Mouse (Mus musculus) small intestine, adult 2 months (tissue): ENCODE measurements around the gene Wdr48. TPM values are rescaled to one million over a fixed set of nuclear protein-coding genes. Genes with fewer than 3 reads are reported as not detected.

Experiments used
- H3K27ac ChIP-seq: fragments of 200-500 bp; 2 replicates; pipeline ENCODE4 v1.5.1; 2012; ENCODE audit warnings: low read depth, low read length, control low read depth, inconsistent platforms; ENCODE audit not compliant: insufficient read depth
- H3K27me3 ChIP-seq: fragments of 200-500 bp; 2 replicates; pipeline ENCODE4 v1.6.1; 2012; ENCODE audit warnings: mild to moderate bottlenecking, moderate library complexity, low read length, inconsistent platforms; ENCODE audit not compliant: control insufficient read depth, insufficient read depth
- H3K36me3 ChIP-seq: fragments of 200-500 bp; 2 replicates; pipeline ENCODE4 v1.6.1; 2012; ENCODE audit warnings: mild to moderate bottlenecking, low read length, control low read depth, inconsistent platforms; ENCODE audit not compliant: control insufficient read depth, insufficient read depth
- H3K4me1 ChIP-seq: fragments of 200-500 bp; 2 replicates; pipeline ENCODE4 v1.6.1; 2012; ENCODE audit warnings: low read length, inconsistent platforms, mixed read lengths; ENCODE audit not compliant: control insufficient read depth, insufficient read depth, insufficient read length
- H3K4me3 ChIP-seq: fragments of 200-500 bp; 2 replicates; pipeline ENCODE4 v1.5.1; 2012; ENCODE audit warnings: low read depth, mild to moderate bottlenecking, control low read depth, inconsistent platforms, low read length, moderate library complexity
- CTCF ChIP-seq: fragments of 200-500 bp; IDR thresholded peaks from 2 replicates; pipeline ENCODE4 v1.5.1; 2012; ENCODE audit warnings: low read depth, mild to moderate bottlenecking, control low read depth, inconsistent platforms, low read length, moderate library complexity, mixed read lengths; ENCODE audit not compliant: insufficient replicate concordance, insufficient read length; ENCODE audit errors: extremely low read depth
- POLR2A ChIP-seq: fragments of 200-500 bp; IDR thresholded peaks from 2 replicates; pipeline ENCODE4 v1.6.1; 2012; ENCODE audit warnings: low read depth, mild to moderate bottlenecking, control low read depth, inconsistent platforms, low read length, moderate library complexity
- WGBS: fragments of 180-500 bp; shearing (Covaris S2); methylation state at CpG from one replicate; pipeline ENCODE4 v1.1.7; 2018; 5-methylcytosine and 5-hydroxymethylcytosine counted together
- polyA plus RNA-seq: library from polyadenylated mRNA; depleted of rRNA; stranded (reverse); fragments of >200 nt; gene quantifications from 2 replicates; pipeline ENCODE4 v1.2.3, GENCODE M21; 2012

Gene Wdr48
- polyA plus RNA-seq, 1 experiment: 15.5 TPM

GRCm38 (mm10) chr9:119941407-119941806 lies 46.7 kb downstream of the Wdr48 start:
- 59% methylated on average over 5 of the region's 5 CpGs for WGBS
- H3K36me3 ChIP-seq: no peaks in the 10 kb centered on the region
- TF ChIP-seq POLR2A: no peak
- TF ChIP-seq CTCF: no peak
- no peak overlapping the region for H3K4me3 ChIP-seq
- H3K4me1 ChIP-seq: peaks cover 13% of the 10 kb centered on the region
- H3K27me3 ChIP-seq: no peaks in the 10 kb centered on the region
- no peak overlapping the region for H3K27ac ChIP-seq

GRCm38 (mm10) chr9:119941861-119942260 lies 47.2 kb downstream of the Wdr48 start:
- 84% methylated on average over 14 of the region's 14 CpGs for WGBS

DNA sequence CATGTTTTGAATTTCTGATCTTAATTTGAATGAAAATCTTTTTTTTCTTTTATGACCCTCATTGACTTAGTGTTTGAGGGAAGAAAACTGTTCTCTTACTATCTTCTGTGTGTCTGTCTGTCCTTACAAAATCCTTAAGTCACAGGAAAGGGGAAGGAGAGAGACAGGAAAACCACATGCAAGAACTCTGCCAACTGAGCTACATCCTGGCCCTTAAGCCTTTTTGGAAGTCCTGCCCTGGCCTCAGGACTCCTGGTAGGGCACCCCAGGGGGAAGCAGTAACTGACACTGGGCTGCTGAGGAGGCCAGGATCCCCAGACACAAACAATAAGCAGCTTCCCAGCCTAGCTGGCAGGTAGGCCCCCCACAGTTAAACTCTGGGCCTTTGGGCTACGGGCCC lies 48.6 kb downstream of the Wdr48 start:
- 100% methylated on average over 1 of the region's 1 CpGs for WGBS
- Histone ChIP-seq H3K36me3 (no peaks in the 10 kb centered on the region), H3K4me3 (no peak overlapping the region), H3K27ac (no peak overlapping the region), H3K27me3 (no peaks in the 10 kb centered on the region), H3K4me1 (peaks cover 4% of the 10 kb centered on the region; the same call in 1 of the 2 replicates)
- no peak for TF ChIP-seq CTCF
- TF ChIP-seq POLR2A: no peak

More at GRCm38 (mm10) chr9:119941861-119942260, 47.2 kb downstream of the Wdr48 start:
- no peaks in the 10 kb centered on the region for H3K27me3 ChIP-seq
- TF ChIP-seq POLR2A (no peak), CTCF (no peak)
- H3K36me3 ChIP-seq: no peaks in the 10 kb centered on the region
- no peak overlapping the region for H3K27ac ChIP-seq
- peaks cover 11% of the 10 kb centered on the region for H3K4me1 ChIP-seq
- H3K4me3 ChIP-seq: no peak overlapping the region

DNA sequence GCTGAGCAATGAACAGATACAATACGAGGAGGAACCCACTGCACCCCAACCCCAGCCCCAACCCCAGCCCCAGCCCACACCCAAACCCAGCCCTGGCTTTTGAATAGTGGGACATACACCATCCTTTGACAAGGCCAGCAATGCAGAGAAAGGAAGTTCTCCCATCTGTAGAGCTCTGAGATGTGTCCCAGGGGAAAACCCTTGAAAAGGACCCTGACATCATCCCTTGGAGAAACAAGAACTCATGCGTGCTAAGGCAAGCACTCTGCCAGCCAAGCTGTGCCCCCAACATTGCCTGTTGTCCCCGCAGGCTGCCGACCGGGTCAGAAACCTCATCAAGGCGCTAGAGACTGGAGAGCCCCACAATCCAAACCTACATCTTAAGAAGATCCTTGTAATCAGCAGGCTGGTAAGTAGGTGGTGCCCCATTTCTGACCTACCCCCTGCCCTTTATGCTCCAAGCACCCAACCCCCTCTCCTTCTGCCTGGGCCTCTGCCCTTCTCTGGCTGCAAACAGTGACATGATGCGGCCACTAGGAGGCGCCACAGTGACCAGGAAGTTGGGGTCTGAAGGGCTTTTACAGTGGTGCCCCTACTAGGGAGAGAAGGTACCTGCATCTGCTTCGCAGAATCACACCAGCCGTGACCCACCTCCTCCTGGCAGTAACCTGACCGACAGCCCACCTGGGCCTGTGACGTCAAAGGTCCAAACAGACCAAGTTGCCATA lies 50.7 kb downstream of the Wdr48 start:
- no peaks in the 10 kb centered on the region for H3K36me3 ChIP-seq
- no peaks in the 10 kb centered on the region for H3K27me3 ChIP-seq
- no peak overlapping the region for H3K27ac ChIP-seq
- no peak overlapping the region for H3K4me3 ChIP-seq
- 73% methylated on average over 12 of the region's 12 CpGs for WGBS
- no peaks in the 10 kb centered on the region for H3K4me1 ChIP-seq
- TF ChIP-seq CTCF (peak; percentile 53; the same call in 1 of the 2 replicates), POLR2A (no peak)

DNA sequence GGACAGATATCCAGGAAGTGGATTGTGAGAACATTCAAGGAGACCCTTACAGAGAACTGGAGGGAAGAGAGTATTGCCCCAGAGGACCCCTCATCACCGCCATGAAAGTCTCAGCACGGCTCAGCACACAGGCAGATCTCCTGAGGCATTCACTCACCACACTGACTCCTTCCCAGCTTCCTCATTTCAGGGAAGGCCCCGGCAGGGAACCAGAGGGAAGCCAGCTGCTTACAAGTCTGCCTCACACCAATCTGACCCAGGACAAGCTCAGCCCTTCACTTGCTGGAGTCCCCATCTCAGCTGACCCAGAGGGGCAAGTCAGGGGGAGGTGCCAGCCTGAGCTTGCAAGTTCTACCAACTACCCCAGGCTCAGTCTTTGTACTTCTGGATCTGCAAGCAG lies 54.1 kb downstream of the Wdr48 start:
- 51% methylated on average over 3 of the region's 3 CpGs for WGBS
- no peaks in the 10 kb centered on the region for H3K36me3 ChIP-seq
- TF ChIP-seq CTCF (no peak), POLR2A (no peak)
- no peak overlapping the region for H3K27ac ChIP-seq
- H3K27me3 ChIP-seq: no peaks in the 10 kb centered on the region
- no peak overlapping the region for H3K4me3 ChIP-seq
- no peaks in the 10 kb centered on the region for H3K4me1 ChIP-seq

DNA sequence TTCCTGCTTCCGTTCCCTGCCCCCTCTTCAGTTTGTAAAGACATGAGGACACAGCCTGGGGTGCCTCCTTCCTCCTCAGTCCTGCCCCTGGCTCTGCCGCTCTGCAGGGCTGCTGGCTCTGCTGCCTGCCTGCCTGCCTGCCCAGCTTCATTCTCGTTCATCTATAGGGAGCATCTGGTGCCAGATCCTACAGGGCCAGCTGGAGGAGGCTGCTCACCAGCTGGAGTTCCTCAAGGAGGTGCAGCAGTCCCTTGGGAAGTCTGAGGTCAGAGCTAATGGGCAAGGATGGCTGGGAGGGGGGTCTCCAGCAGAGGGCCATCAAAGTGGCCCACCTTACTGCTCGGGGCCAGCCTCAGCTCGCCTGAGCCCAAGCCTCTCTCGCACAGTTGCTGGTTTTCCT lies 55.8 kb downstream of the Wdr48 start:
- Histone ChIP-seq H3K36me3 (no peaks in the 10 kb centered on the region), H3K27me3 (no peaks in the 10 kb centered on the region), H3K4me3 (no peak overlapping the region), H3K27ac (no peak overlapping the region), H3K4me1 (no peaks in the 10 kb centered on the region)
- TF ChIP-seq CTCF: no peak
- TF ChIP-seq POLR2A: no peak
- WGBS: 56% methylated on average over 6 of the region's 6 CpGs

- Histone ChIP-seq H3K36me3 (no peaks in the 10 kb centered on the region), H3K4me3 (no peak overlapping the region), H3K27me3 (no peaks in the 10 kb centered on the region), H3K4me1 (no peaks in the 10 kb centered on the region), H3K27ac (no peak overlapping the region)
- TF ChIP-seq POLR2A: no peak
- TF ChIP-seq CTCF: no peak
- 78% methylated on average over 9 of the region's 9 CpGs for WGBS
Observed at GRCm38 (mm10) chr9:119951388-119951787, 56.7 kb downstream of the Wdr48 start.
